Mouse (Mus musculus) embryonic fibroblast, embryonic 13.5 days (primary cell): ENCODE measurements at regions not wholly inside any gene's neighbourhood (a gene's known extent, or its start where the extent isn't known, plus 50 kb on each side); places are given as distances from the start of the nearest gene placed in this dataset.

Source experiments
- CTCF ChIP-seq: IDR thresholded peaks from 2 replicates; pipeline ENCODE4 v1.5.1; 2011; ENCODE audit warnings: mild to moderate bottlenecking, control low read depth, low read length, moderate library complexity, borderline replicate concordance; ENCODE audit not compliant: insufficient read depth
- POLR2A ChIP-seq: IDR thresholded peaks from 2 replicates; pipeline ENCODE4 v1.6.1; 2011; ENCODE audit warnings: low read depth, mild to moderate bottlenecking, control low read depth, low read length, moderate library complexity

DNA sequence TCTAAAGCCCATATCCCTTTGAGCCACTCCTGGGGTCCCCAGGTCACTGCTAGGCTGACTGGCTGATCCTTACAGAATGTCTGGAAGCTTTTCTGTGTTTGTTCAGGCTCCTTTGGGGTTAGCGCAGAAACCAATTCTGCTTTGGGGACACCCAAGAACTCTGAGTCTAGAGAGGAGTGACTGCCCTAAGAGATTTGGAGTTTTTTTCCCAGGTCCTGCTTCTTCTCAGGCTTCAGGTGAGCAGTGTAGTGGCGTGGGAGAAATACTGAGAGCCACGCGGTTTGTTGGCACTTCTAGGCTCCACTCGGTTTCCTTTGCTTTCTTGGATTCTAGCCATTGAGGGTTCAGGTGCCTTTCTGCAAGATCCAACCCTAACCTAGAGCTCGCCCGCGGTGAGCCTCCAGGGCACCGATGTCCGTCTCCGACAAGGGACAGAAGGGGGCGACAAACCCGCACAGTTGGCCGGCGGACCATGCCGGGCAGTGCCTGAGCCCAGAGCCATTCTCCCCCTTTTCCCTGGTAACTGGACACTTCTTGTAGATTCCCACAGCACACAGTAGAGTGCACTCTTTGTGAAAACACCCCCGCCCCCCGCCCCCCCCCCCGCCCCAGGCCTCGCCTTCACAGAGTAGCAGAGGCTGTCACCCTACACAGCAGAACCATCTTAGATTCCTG is 61.0 kb upstream of the Wdr26 start:
- TF ChIP-seq POLR2A (no peak), CTCF (peak; percentile 95)
